Mouse (Mus musculus) frontal cortex, postnatal 36 days (tissue): Measurements from ENCODE around the gene Sptan1.

Experiments used
- DNase-seq, 2 experiments: peaks; one replicate each; pipeline ENCODE4 v3.0.0; 2022; ENCODE audit warnings: low spot score in 2 of 2

The Sptan1 gene

DNA sequence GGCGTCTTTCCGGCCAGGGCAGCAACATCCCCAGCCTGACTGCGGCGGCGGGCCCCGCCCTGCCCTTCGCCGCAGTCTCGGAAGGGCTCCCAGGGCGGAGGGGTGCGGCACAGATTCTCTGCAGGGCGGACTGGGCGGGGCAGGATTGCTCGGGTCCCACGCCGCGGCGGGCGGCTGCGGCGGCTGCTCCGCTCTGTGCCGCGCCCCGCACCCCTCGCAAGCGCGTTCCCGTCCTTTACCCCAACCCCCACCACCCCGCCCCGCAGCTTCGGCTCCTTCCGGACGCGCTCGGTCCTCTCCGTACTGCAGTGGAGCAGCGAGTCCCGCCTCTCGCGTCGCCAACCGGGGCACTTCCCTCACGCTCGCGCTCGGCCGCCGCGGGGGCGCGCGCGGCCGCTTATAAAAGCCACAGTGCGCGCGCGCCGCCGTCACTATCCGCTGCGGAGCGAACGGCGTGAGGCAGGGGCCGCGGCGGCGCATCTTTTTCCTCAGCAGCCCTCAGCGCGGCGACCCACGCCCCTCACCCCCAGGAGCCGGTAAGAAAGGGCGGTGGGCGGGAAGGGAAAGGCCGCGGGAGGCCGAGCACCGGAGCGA is at the start of gene Sptan1:
Gene Sptan1 (plus strand): TSS at position 311 of the 594 bp plus-strand sequence.
- DNase-seq: peak; percentile 93 to 94

DNA sequence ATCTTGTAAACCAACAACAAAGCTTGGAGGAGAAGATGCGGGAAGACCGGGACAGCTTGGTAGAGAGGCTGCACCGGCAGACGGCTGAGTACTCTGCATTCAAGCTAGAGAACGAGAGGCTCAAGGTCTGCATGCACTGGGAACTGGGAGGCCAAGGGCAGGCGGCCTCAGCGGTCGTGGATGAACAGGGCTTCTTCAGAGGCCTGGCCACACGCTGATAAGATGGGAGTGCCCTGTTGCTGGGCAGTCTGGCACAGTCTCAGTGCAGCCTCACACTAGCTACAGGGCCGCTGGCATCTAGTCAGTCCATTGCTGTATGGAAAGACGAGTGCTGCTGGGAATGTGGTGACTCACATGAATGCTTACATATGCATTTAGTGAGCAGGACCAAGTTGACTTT is 47.7 kb upstream of the Sptan1 start:
- no peak for DNase-seq

DNA sequence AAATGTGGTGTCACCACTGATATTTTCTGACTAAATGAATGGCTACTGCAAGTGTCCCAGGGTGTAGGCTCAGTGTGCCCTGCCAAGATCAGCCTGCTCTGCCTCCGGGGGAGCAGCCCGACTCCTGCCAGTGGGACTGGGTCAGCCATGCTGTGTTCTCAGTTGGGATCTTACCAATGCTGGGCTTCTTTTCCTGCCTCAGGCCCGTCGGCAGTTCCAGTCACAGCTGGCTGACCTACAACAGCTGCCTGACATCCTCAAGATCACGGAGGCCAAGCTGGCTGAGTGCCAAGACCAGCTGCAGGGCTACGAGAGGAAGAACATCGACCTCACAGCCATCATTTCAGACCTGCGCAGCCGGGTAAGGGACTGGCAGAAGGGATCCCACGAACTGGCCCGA is 43.3 kb upstream of the Sptan1 start:
- peak; percentile 5 to 10 for DNase-seq

DNA sequence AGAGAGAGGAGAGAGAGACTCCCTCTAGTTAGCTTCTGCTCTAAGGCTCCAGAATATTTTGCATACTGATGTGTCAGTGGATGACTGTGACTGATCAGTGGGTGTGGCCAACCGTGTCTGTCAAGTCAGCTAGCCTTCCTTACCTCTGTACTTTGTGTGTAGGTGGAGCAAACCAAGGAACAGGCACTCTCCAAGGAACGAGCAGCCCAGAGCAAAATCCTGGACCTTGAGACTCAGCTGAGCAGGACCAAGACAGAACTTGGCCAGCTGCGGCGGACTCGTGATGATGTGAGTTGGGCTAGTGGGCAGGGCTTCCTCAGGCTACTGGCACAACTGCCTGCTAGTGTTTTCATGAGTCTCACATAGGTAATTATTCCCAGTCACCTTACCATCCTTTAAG is 38.8 kb upstream of the Sptan1 start:
- no peak for DNase-seq

DNA sequence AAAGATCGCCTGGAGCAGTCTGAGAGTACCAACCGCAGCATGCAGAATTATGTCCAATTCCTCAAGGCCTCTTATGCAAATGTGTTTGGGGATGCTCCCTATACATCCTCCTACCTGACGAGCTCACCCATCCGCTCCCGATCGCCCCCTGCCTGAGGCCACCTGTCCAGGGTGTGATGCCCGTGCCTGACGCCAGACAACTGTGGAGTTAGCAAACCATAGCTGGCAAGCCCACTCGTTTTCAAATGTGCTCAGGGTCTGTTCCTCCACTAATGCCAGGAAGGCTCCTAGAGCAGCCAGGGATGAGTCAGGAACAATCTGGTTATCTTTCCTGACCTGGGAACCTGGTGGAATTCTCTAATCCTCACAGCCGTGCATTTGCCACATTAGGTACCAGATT is 34.9 kb upstream of the Sptan1 start:
- no peak for DNase-seq

DNA sequence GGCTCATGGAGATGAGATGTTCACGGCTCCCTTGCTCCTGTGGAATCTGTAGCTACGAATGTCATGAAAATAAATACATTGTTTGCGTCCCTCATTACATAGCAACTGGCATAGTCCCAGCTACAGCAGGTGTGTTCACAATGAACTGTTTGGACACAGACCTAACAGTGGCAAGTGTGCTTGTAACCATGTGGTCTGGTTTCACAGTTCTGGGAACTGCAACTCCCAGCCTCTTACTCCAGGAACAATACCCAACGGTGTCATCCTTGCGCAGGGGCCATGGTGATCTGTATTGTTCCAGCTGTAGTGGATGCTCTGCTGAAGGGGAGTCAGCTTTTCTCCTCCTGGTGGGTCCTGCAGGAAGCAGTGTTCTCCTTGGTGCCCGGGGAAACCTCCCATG is 34.2 kb upstream of the Sptan1 start:
- no peak for DNase-seq

DNA sequence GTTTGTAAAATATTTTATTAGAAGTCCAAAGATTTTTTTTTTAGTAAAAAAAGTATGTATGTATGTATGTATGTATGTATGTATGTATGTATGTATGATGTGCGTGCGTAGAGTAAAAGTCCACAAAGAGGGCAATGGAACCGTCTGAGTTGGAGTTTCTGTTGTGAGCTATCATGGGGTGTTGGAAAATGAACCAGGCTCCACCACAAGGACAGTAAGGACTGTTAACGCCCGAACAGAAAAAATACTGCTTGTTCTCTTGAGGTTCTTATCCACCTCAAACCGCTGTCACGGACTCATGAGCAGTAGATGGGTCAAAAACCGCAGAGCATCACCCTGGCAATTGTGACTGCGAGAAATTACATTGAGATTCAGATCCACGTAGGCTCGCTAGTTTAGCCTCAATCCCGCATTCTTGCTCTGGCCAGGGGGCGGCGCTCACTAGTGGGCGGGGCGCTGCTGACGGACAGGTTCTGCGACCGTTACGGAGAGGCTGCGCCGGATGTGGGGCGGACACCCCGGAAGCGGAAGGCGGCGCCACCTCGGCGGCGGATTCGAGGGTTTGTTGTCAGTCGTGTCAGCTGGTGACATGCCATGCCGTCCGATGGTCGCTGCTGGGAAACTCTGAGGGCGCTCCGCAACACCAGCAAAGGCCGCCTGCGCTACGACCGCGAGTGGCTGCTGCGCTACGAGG is 30.3 kb upstream of the Sptan1 start, which contains the start of gene Gle1:
Gene Gle1 (plus strand): TSS at position 521 of the 694 bp plus-strand sequence.
- DNase-seq: peak; percentile 96 to 97

DNA sequence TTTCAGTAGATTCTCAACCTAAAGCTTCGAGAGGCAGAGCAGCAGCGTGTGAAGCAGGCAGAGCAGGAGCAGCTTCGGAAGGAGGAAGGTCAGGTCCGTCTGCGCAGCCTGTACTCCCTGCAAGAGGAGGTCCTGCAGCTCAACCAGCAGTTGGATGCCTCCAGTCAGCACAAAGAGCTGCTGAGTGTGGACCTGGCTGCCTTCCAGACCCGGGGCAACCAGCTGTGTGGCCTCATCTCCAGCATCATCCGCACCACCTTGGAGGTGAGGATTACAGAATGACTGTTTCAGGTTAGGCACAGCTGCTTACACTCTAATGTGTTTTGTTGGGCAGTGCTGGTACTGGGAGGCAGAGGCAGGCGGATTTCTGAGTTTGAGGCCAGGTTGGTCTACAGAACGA is 25.3 kb upstream of the Sptan1 start:
- DNase-seq: no peak

DNA sequence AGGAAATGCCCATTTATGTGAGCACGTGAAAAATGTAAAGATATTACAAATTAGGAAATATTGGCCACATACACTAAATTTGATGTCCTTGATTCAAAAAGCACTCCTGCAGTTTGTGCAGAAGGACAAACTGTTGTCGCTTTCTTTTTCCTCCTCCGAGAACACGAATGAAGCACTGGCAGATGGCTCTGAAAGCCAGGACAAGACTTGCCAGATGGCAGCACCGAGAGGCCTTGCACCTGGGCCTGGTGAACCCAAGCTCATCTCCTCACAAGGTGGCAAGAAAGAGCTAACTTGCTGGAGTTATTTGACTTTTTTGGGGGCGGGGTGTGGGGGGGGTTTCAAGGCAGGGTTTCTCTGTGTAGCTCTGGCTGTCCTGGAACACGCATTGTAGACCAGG is 24.5 kb upstream of the Sptan1 start:
- no peak for DNase-seq

DNA sequence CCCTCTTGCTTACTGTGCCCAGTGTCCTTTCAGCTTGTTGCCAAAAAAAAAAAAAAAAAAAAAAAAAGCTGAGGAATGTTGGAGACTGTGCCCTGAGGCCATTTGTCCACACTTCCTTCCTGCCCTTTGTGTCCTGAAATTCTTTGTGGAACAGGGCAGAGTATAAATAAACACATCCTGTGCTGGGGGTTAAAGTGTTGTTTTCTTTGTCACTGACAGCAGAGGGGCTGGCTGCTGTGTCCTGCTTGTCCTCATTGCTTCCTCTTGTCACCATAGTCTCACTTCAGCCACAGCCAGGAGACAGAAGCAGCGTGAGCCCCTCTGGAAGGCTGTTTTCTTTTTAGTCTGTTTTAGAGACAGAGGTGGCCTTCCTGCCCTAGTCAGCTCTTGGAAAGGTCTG is 20.6 kb upstream of the Sptan1 start:
- DNase-seq: no peak

DNA sequence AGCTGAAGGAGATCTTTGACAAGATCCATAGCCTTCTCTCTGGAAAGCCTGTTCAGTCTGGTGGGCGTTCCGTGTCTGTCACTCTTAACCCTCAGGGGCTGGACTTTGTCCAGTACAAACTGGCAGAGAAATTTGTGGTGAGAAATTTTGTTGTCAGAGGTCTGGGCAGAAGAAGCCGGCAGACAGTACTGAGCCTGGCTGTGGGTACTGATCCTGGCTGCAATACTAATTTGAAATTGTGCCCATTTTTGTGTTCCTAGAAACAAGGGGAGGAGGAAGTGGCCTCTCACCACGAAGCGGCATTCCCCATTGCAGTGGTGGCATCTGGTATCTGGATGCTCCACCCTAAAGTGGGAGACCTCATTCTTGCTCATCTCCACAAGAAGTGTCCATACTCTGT is 16.5 kb upstream of the Sptan1 start:
- no peak for DNase-seq

DNA sequence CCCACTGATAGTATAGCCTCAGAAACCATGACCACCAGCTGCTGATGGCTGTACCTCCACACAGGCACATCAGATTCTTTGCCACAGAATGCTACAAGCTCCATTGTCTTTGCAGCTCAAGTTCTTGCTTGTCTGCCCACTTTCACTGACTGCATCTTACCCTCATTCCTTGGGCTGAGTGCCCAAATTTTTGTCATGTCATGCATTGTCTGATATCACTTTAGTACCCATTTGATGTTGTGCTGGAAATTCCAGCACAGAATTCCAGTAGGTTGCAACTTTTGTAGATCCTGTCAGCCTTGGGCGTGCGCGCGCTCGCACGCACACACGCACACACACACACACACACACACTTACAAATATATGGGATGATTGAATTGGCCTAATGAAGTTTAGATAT is 4.1 kb upstream of the Sptan1 start:
- no peak for DNase-seq

DNA sequence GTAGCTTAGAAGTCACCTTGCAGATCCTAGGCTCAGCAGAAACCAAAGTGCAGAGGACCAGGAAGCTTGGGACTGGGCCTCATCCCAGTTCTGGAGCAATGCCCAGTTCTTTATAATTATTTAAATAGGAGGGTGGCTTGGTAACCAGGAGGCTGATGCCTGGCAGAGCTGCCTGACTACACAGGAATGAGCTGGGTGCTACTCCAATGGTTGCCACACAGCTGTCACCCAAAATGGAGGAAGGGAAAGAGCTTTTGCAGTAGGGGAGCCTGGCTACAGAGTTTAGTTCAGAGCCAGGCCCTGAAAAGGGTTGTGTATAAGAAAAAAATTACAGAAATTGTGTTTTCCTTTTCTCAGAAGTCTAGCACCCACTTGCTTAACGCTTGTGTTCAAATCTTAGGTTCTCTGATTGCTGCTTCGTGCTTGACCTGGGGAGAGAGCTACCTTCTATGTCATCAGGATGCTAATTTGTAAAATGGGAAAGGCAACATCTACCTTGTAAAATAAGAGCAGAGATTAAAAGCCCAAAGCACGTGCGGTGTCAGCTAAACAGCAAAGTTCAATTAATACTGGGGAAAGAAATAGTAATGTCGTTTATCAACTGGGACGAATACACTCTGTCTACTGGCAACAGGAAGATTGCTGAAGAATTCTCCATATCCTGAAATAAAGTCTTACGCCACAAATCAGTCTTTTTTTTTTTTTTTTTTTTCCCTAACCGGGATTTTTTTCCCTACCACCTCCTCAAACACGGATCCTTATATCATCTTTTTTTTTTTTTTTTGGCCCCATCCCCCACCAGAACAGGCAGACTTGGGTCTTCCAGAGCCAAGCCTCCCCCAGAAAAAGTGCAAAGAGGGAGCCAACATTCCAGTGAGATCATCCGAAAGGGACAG is 758 bp upstream of the Sptan1 start:
- DNase-seq: peak; percentile 18 to 57

DNA sequence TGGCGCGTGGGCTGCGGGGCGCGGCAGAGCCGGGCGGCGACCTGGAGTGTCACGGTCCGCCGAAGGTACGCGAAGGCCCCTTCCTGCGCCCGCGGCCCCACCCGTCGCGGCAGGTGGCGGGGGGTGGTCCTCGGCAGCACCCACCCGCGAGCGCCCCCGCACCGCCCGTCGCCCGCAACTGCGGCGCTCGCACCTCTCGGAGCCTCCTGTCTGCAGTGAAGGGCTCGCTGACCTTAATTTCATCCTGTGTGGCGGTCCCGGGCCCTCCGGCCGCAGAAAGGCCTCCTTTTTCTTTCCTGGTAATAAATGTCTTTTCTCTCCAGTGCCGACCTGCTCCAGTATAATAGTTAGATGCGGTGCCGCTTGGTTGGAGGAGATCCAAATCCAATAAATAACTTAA is 546 bp downstream of the Sptan1 start:
- peak; percentile 45 to 49 for DNase-seq

DNA sequence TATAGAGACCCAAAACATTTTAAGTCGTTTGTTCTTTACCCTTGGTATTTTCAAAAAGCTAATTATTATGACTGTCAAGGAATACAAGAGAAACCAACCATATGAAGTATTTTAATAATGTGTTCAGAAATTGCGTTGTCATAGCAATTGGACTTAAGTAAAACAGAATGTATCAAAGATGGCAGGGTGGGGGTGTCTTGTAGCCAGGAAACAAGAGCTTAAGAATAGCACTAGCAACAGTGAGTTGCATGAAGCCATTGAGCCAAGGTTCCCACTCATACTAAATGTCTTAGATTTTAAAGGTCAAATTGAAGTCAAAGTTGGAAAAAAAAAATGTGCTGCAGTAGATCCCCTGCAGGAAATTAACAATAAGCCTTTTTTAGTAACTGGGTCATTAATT is 1.5 kb downstream of the Sptan1 start:
- DNase-seq: no peak

DNA sequence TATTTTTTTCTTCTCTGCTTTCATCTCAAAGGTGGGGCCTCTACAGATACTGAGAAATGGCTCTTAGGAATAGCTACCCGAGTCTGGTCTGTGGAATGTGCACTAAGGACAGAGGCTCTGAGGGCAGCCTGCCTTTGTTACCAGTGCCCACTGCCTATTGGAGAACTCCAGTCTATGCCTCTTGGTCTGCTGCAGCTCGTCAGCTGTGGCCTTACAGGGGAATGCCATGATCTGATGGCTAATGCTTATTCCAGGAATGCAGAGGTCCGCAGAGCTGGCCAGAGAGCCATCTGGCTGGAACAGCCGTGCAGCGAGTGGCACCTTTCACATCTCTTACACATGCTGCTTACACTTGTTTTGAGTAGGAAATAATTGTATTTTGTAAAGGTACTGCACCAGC is 2.4 kb downstream of the Sptan1 start:
- DNase-seq: no peak

DNA sequence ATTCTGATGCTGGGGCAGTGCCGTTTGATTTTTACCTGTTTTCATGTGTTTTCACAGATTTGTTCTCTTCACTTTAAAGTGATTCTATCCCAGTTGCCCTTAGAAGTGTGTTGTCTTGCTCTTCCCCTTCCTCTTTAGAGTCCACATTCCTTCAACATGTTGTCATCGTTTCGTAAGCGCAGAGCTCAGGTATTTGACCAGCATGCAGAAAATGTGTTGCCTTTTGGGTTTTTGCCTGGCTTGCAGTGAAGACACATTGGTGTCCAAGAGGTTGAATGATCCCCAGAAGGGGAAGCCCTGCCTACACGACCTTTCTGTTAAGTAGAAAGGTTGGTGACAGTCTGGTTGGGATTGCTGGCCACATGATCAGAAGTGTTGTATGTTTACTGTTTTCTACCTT is 3.3 kb downstream of the Sptan1 start:
- DNase-seq: no peak

DNA sequence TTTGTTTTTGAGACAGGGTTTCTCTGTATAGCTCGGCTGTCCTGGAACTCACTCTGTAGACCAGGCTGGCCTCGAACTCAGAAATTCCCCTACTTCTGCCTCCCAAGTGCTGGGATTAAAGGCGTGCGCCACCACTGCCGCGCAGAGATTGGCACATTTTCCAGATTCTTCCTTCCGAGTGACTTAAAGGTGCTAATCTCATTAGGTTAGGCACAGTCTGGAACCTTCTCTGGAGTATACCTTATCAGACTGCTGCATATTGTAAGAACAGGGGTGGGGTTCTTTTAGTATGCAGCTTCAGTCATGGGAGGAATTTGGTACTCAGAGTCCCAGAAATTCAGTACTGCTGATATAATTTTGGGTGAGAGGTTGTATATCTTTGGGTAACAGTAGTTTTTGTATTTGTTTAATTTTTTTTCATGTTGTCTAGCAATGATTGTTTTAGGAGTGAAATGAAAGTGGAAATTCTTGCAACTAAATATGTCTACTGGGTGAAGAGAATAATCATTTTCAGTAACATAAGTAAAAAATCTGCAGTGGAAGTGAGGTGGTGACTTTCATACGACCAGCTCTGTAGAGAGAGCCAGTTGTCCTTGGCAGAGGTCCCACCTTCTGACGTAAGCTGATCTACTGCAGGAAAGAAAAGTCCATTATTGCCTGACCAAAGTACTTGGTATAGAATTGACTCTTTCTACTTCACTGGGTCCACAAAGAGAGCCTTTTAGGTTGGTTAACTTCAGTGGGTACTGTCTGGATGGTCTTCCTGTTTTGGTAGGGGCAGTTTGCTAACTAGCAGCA is 6.7 kb downstream of the Sptan1 start:
- peak; percentile 28 to 56 for DNase-seq

DNA sequence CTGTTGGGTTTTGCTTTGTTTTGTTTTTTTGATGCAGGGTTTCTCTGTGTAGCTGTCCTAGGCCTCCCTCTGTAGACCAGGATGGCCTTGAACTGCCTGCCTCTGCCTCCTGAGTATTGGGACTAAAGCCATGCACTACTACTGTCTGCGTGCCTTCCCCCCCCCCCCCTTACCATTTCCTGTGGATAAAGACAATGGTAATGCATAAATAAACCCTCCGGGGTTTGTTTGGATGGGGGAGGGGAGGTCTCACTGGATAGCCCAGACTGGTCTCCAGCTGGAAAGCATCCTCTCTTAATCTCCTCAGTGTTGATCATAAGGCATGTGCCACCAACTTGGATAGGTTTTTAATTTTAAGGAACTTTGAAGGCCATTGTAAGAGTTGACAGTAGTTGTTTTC is 8.2 kb downstream of the Sptan1 start:
- DNase-seq: no peak

DNA sequence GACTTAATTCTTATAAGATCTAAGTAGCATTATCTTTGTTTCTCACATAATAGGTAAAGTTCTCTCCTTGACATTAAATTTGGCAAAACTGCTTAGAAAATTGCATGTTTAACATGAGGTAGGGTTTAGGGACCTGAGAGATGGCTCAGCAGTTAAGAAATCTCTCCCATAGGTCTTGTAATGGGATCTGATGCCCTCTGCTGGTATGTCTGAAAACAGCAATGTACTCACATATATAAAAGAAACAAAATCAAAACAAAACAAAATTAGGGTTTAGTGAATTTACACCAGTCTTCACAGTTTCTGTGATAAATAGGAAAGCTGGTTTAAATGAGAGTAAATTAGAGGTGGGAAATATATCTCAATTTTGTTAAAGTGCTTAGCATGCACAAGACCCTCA is 11.9 kb downstream of the Sptan1 start:
- peak in 1 of 2 experiments; percentile 43 for DNase-seq

DNA sequence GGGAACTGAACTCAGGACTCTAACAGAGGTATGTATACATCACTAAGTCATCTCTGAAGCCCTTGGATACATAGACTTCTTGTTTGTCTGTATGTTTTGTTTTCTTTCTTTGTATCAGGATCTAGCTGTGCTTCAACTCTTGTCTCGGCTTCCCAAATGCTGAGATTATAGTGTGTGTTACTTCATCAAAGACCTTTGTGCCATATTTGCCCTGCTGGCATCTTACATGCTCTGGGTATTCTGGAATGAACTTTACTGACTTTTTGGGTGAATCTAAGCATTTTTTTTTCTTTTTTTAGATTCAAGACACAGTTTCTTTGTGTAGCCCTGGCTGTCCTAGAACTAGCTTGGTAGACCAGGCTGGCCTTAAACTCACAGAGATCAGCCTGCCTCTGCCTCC is 15.3 kb downstream of the Sptan1 start:
- no peak for DNase-seq

DNA sequence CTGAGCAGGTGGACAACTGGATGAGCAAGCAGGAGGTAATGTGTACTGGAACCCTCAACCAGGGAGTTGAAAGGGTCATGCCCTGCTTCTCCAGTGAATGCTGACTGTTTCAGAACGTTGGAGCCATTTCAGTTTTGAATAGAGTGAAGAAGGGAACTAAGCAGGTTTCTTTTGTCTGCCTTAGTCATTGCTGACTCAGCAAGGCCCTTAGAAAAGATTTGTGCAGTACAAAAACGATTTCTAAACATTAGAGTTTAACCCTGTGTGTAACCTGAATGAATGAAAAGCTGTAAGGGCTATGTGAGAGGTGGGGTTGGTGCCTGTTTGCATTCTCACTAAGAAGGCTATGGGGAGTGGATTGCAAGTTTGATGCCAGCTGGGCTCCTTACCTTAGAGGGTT is 26.6 kb downstream of the Sptan1 start:
- no peak for DNase-seq
